In the genomic region with DNA sequence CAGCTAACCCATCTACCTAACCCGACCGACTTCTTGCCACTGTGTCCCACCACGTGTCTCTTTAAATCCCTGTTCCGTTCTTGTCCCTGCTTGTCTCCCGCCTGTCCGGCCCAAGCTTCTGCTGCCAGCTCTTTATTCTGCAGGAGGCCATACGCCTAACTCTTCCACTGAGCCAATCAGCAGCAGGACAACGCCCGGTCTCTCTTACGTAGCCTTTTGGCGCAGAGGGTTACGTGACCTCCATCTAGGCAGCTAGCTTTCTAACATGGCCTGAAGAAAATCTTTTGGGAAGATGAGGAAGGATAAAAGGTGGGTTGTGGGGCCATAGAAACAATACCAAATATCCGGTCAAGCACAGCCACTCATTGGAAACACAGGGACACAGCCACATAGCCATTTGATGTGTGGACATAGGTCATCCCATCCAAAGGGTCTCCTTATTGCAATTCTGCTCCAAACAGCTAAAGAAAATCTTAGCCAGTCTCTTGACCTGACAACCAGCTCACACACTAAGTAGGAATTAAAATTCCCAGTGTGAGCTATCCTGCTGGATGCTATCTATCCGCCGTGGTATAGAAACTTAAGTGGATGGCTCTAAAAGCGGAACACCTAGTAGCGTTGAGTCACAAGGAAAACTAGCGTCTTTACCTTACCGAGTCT, we compare ENCODE assay signal across 8 mouse cellular contexts. TPM values are rescaled to one million over a fixed set of nuclear protein-coding genes. Genes with fewer than 3 reads are reported as not detected.
DNase-seq lines count a peak whose midpoint lies in the region; ATAC-seq lines count a peak whose summit lies in the region.

No protein-coding gene starts in this region.

- DNase-seq in R1 (ENCODE audit: low read depth, low spot score), result peak; percentile 93
- peak; percentile 88 to 91 for DNase-seq in cerebellum, postnatal 25 days
- DNase-seq in gastrocnemius, adult 18-20 months (ENCODE audit: low spot score), result peak; percentile 90
- peak; percentile 81 for DNase-seq in left cerebral cortex, adult 11 months (ENCODE audit: low spot score)
- peak; percentile 84 to 90 for DNase-seq in lung, postnatal 4 days
- DNase-seq in right cerebral cortex, postnatal 10 days (ENCODE audit: low spot score in 2 of 2), result peak; percentile 87 to 93
- peak; percentile 89 for DNase-seq in urinary bladder, postnatal 14 days (ENCODE audit: low spot score)

- H3K27me3 ChIP-seq in hindbrain, embryonic 15.5 days, result no peaks in the 10 kb centered on the region

- H3K9me3 ChIP-seq in hindbrain, embryonic 15.5 days, result no peaks in the 10 kb centered on the region

- peak overlapping the region; percentile 66 for H3K9ac ChIP-seq in hindbrain, embryonic 15.5 days

- under 1% methylated on average over 19 of the region's 19 CpGs for WGBS in hindbrain, embryonic 15.5 days

- ATAC-seq in hindbrain, embryonic 15.5 days (ENCODE audit: low FRiP score, low read depth), result peak; percentile 85

- no peaks in the 10 kb centered on the region for H3K36me3 ChIP-seq in hindbrain, embryonic 15.5 days

- H3K4me1 ChIP-seq in hindbrain, embryonic 15.5 days (replicated peaks), result peaks cover 25% of the 10 kb centered on the region

- peak overlapping the region; percentile 62 for H3K4me3 ChIP-seq in hindbrain, embryonic 15.5 days

- H3K4me2 ChIP-seq in hindbrain, embryonic 15.5 days, result peak overlapping the region; percentile 72

- peak overlapping the region; percentile 98 for H3K27ac ChIP-seq in hindbrain, embryonic 15.5 days (replicated peaks)

RNA-seq across cellular contexts. Expression of a gene that starts 0.8 kb away (rescaled TPM):
- 1 to 10 TPM; 4.6 to 7.8 TPM for total RNA-seq in gastrocnemius, adult 18-20 months (2021)
- 4.5 and 6.5 TPM in 2 replicates for polyA plus RNA-seq in hindbrain, embryonic 15.5 days (2015; fragmentation: Nextera tagmentation; extraction: Ambion mirVana)

RNA-seq across cellular contexts. Expression of a gene that starts 6.1 kb away (rescaled TPM):
- 10 to 100 TPM; 14.0 to 16.9 TPM for total RNA-seq in gastrocnemius, adult 18-20 months (2021)
- 12.2 and 19.7 TPM in 2 replicates for polyA plus RNA-seq in hindbrain, embryonic 15.5 days (2015; fragmentation: Nextera tagmentation; extraction: Ambion mirVana)

RNA-seq across cellular contexts. Expression of a gene that starts 7.2 kb away (rescaled TPM):
- total RNA-seq in gastrocnemius, adult 18-20 months (2021), result 10 to 100 TPM; 15.3 to 27.5 TPM
- polyA plus RNA-seq in hindbrain, embryonic 15.5 days (2015; fragmentation: Nextera tagmentation; extraction: Ambion mirVana), result 3.0 and 4.2 TPM in 2 replicates

RNA-seq across cellular contexts. Expression of a gene that starts 15.9 kb away (rescaled TPM):
- not detected for total RNA-seq in gastrocnemius, adult 18-20 months (2021)
- polyA plus RNA-seq in hindbrain, embryonic 15.5 days (2015; fragmentation: Nextera tagmentation; extraction: Ambion mirVana), result 0.27 TPM in 1 of 2 replicates, not detected in the other

RNA-seq across cellular contexts. Expression of a gene that starts 17.0 kb away (rescaled TPM):
- 1 to 10 TPM; 2.8 to 4.7 TPM for total RNA-seq in gastrocnemius, adult 18-20 months (2021)
- polyA plus RNA-seq in hindbrain, embryonic 15.5 days (2015; fragmentation: Nextera tagmentation; extraction: Ambion mirVana), result 17.3 and 22.4 TPM in 2 replicates

Comparison
In these comparisons a context has a peak if more than half of its experiments do, and no peak if none do; other contexts are left out.
1. Peak in every context shown above with its lines: DNase-seq, ATAC-seq, H3K4me3 ChIP-seq and H3K27ac ChIP-seq.